Mouse (Mus musculus) retina, postnatal 7 days (tissue): Measurements from ENCODE around the gene Thrap3.

Experiments used
- DNase-seq: peaks from one replicate; pipeline ENCODE4 v3.0.0-alpha.2; 2012; ENCODE audit warnings: low read depth, low spot score

Gene Thrap3

GRCm38 (mm10) chr4:126146974-126147532 lies 55.5 kb downstream of the Thrap3 start:
- no peak for DNase-seq

- DNase-seq = no peak
These were observed 57.2 kb downstream of the Thrap3 start for GRCm38 (mm10) chr4:126145396-126145795.

- no peak for DNase-seq
These were observed 61.5 kb downstream of the Thrap3 start for GRCm38 (mm10) chr4:126141021-126141420.

- DNase-seq = no peak
These were observed 64.8 kb downstream of the Thrap3 start for GRCm38 (mm10) chr4:126137773-126138172.

GRCm38 (mm10) chr4:126134639-126135038 lies 67.9 kb downstream of the Thrap3 start:
- no peak for DNase-seq

GRCm38 (mm10) chr4:126134236-126134635 lies 68.3 kb downstream of the Thrap3 start:
- DNase-seq = no peak

- no peak for DNase-seq
These were observed 69.8 kb downstream of the Thrap3 start for GRCm38 (mm10) chr4:126132636-126133264.

GRCm38 (mm10) chr4:126131290-126132121 lies 71.1 kb downstream of the Thrap3 start:
- no peak for DNase-seq

GRCm38 (mm10) chr4:126130502-126130901 lies 72.1 kb downstream of the Thrap3 start:
- DNase-seq = no peak

- DNase-seq = no peak
These were observed 79.1 kb downstream of the Thrap3 start for GRCm38 (mm10) chr4:126123309-126124040.

GRCm38 (mm10) chr4:126120506-126120905 lies 82.1 kb downstream of the Thrap3 start:
- DNase-seq = no peak

- DNase-seq = no peak
These were observed 82.5 kb downstream of the Thrap3 start for GRCm38 (mm10) chr4:126120052-126120451.

- no peak for DNase-seq
These were observed 83.5 kb downstream of the Thrap3 start for GRCm38 (mm10) chr4:126119051-126119450.

GRCm38 (mm10) chr4:126118651-126119050 lies 83.9 kb downstream of the Thrap3 start:
- no peak for DNase-seq

GRCm38 (mm10) chr4:126117116-126117515 lies 85.4 kb downstream of the Thrap3 start:
- DNase-seq = no peak

GRCm38 (mm10) chr4:126115871-126116521 lies 86.6 kb downstream of the Thrap3 start:
- no peak for DNase-seq

GRCm38 (mm10) chr4:126115411-126115810 lies 87.1 kb downstream of the Thrap3 start:
- DNase-seq = no peak
